ENCODE assay signal across 8 mouse cellular contexts in the genomic region with DNA sequence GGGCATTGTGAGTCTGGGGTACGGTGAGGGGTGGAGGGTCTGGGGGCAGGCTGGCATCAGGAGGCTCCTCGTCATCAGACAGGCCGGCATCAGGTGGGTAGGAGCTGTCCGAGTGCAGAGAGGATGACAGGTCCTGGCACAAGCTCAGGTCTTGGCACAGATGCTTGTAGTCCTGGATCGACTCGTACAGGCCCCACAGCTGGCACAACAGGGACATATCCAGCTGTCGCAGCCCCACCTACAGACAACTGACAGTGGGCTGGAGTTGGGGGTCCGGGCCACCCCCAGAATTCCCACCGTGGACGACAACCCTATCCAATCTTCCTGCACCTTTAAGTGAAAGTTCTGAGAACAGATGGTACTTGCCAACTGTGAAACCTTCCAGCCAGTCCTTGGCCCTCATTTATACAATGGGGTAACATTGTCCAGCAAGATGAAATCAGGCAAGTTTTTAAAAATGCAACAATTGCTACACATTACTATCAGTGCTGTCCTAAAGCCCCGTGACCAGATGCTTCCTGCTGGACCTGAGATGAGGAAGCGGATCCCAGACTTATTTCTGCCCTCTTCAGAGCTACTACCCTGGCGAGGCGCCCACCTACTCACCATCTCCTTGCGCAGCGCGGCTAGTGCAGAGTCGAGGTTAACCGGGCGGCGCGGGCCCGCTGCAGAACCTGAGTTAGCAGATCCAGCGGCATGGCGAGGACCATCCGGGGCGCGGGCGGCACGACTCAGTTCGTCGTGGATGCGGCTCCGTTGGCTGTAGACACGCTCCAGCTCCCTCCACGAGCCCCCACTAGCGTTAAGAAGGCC. TPM values are rescaled to one million over a fixed set of nuclear protein-coding genes. Genes with fewer than 3 reads are reported as not detected.
DNase-seq lines count a peak whose midpoint lies in the region; ATAC-seq and TF ChIP-seq lines count a peak whose summit lies in the region.

No protein-coding gene starts in this region.

- no peak for TF ChIP-seq POLR2A in cerebellum, adult 2 months (IDR thresholded peaks at IDR 0.05; ENCODE audit: borderline replicate concordance, insufficient read depth, low read length)

- peak; percentile 49; the same call in 1 of the 2 replicates for ATAC-seq in neural tube, embryonic 11.5 days (ENCODE audit: insufficient read depth, low FRiP score, low TSS enrichment)
- peak; percentile 13 for ATAC-seq in intestine, embryonic 14.5 days (replicated peaks; ENCODE audit: low FRiP score, low TSS enrichment, low read depth)
- ATAC-seq in inflammation-experienced regulatory T-cells, adult 6 months = no peak

- H3K27ac ChIP-seq in neural tube, embryonic 11.5 days (ENCODE audit: low read depth, low read length) = peak overlapping the region; percentile 93
- peak overlapping the region; percentile 45; the same call in 1 of the 2 replicates for H3K27ac ChIP-seq in cerebellum, adult 2 months (ENCODE audit: insufficient read depth, low read length)
- H3K27ac ChIP-seq in intestine, embryonic 14.5 days (ENCODE audit: low read depth) = peak overlapping the region; percentile 90

- peak overlapping the region; percentile 97 for H3K9ac ChIP-seq in neural tube, embryonic 11.5 days (ENCODE audit: low read length)
- H3K9ac ChIP-seq in intestine, embryonic 14.5 days (ENCODE audit: low read length) = peak overlapping the region; percentile 99

- TF ChIP-seq CTCF in cerebellum, adult 2 months (IDR thresholded peaks at IDR 0.05; ENCODE audit: borderline replicate concordance, insufficient read depth, low read depth, low read length) = no peak

- peak overlapping the region; percentile 86 for H3K4me2 ChIP-seq in neural tube, embryonic 11.5 days (ENCODE audit: low read depth)
- peak overlapping the region; percentile 98 for H3K4me2 ChIP-seq in intestine, embryonic 14.5 days (ENCODE audit: low read length)

- peak; percentile 70 for DNase-seq in neural tube, embryonic 11.5 days (ENCODE audit: low spot score)
- DNase-seq in neural tube, embryonic 10.5 days (ENCODE audit: extremely low spot score, low spot score) = no peak
- peak; percentile 55 to 67 for DNase-seq in cerebellum, adult 2 months
- DNase-seq in gastrocnemius, postnatal 10 days = peak; percentile 85
- DNase-seq in intestine, embryonic 14.5 days (ENCODE audit: low spot score) = peak; percentile 81
- peak; percentile 67 for DNase-seq in liver
- peak; percentile 51 for DNase-seq in naive thymus-derived CD4-positive, alpha-beta T cell, adult 2 months (ENCODE audit: low read depth)

- peaks cover 2% of the 10 kb centered on the region; the same call in 1 of the 2 replicates for H3K36me3 ChIP-seq in neural tube, embryonic 11.5 days (ENCODE audit: control insufficient read depth, insufficient read depth, low read length)
- peaks cover 10% of the 10 kb centered on the region for H3K36me3 ChIP-seq in intestine, embryonic 14.5 days (ENCODE audit: control insufficient read depth, insufficient read depth, low read length)

- WGBS in neural tube, embryonic 11.5 days = 11% methylated on average over 37 of the region's 37 CpGs
- under 1% methylated on average over 37 of the region's 37 CpGs for WGBS in cerebellum, adult 2 months
- 9% methylated on average over 37 of the region's 37 CpGs for WGBS in intestine, embryonic 14.5 days

- no peaks in the 10 kb centered on the region for H3K27me3 ChIP-seq in neural tube, embryonic 11.5 days (ENCODE audit: control insufficient read depth, insufficient read depth, low read length)
- H3K27me3 ChIP-seq in cerebellum, adult 2 months (ENCODE audit: control insufficient read depth, insufficient read depth, low read length) = no peaks in the 10 kb centered on the region
- no peaks in the 10 kb centered on the region for H3K27me3 ChIP-seq in intestine, embryonic 14.5 days (replicated peaks; ENCODE audit: control insufficient read depth, insufficient read depth, low read length)

- peak overlapping the region; percentile 83 for H3K4me3 ChIP-seq in neural tube, embryonic 11.5 days (ENCODE audit: low read depth, low read length)
- H3K4me3 ChIP-seq in cerebellum, adult 2 months (replicated peaks; ENCODE audit: insufficient read depth, low read depth, low read length) = peak overlapping the region; percentile 81
- H3K4me3 ChIP-seq in intestine, embryonic 14.5 days (ENCODE audit: low read depth, low read length) = peak overlapping the region; percentile 92

- H3K4me1 ChIP-seq in neural tube, embryonic 11.5 days (ENCODE audit: control insufficient read depth, insufficient read depth, low read length) = peaks cover 42% of the 10 kb centered on the region
- peaks cover 13% of the 10 kb centered on the region; the same call in 1 of the 2 replicates for H3K4me1 ChIP-seq in cerebellum, adult 2 months (ENCODE audit: control insufficient read depth, insufficient read depth, low read length)
- H3K4me1 ChIP-seq in intestine, embryonic 14.5 days (replicated peaks; ENCODE audit: control insufficient read depth, insufficient read depth, low read length) = peaks cover 57% of the 10 kb centered on the region

- no peaks in the 10 kb centered on the region for H3K9me3 ChIP-seq in neural tube, embryonic 11.5 days (ENCODE audit: control insufficient read depth, low read length)
- no peaks in the 10 kb centered on the region for H3K9me3 ChIP-seq in intestine, embryonic 14.5 days (ENCODE audit: control insufficient read depth, low read length)

RNA-seq across cellular contexts. Expression of gene Fam89b, which starts 0.6 kb away (rescaled TPM):
- polyA plus RNA-seq in neural tube, embryonic 11.5 days (2014; fragmentation: Nextera tagmentation; extraction: Ambion mirVana) = 167 and 184 TPM in 2 replicates
- polyA plus RNA-seq in cerebellum, adult 2 months (2012; rRNA removed) = 65.2 and 65.9 TPM in 2 replicates
- total RNA-seq in gastrocnemius, postnatal 10 days (2021) = 10 to 100 TPM; 43.1 to 44.9 TPM
- polyA plus RNA-seq in intestine, embryonic 14.5 days (2014; fragmentation: Nextera tagmentation; extraction: Ambion mirVana) = 85.8 and 95.7 TPM in 2 replicates
- polyA plus RNA-seq in inflammation-experienced regulatory T-cells, adult 6 months (2017; shearing (Covaris generic)) = 10 to 100 TPM; 13.0 to 57.6 (median 36.1) TPM

RNA-seq across cellular contexts. Expression of gene Ehbp1l1, which starts 2.7 kb away (rescaled TPM):
- polyA plus RNA-seq in neural tube, embryonic 11.5 days (2014; fragmentation: Nextera tagmentation; extraction: Ambion mirVana) = 5.1 and 6.8 TPM in 2 replicates
- polyA plus RNA-seq in cerebellum, adult 2 months (2012; rRNA removed) = 11.7 and 13.1 TPM in 2 replicates
- 100 to 1,000 TPM; 280 to 285 TPM for total RNA-seq in gastrocnemius, postnatal 10 days (2021)
- polyA plus RNA-seq in intestine, embryonic 14.5 days (2014; fragmentation: Nextera tagmentation; extraction: Ambion mirVana) = 29.6 and 33.6 TPM in 2 replicates
- 10 to 100 TPM; 12.5 to 43.4 (median 19.4) TPM for polyA plus RNA-seq in inflammation-experienced regulatory T-cells, adult 6 months (2017; shearing (Covaris generic))

RNA-seq across cellular contexts. Expression of gene Ltbp3, which starts 11.9 kb away (rescaled TPM):
- 5.2 and 9.7 TPM in 2 replicates for polyA plus RNA-seq in neural tube, embryonic 11.5 days (2014; fragmentation: Nextera tagmentation; extraction: Ambion mirVana)
- 165 and 175 TPM in 2 replicates for polyA plus RNA-seq in cerebellum, adult 2 months (2012; rRNA removed)
- 100 to 1,000 TPM in 1 of 2 experiments, 10 to 100 TPM in 1; 88.0 to 113 TPM for total RNA-seq in gastrocnemius, postnatal 10 days (2021)
- polyA plus RNA-seq in intestine, embryonic 14.5 days (2014; fragmentation: Nextera tagmentation; extraction: Ambion mirVana) = 30.1 and 36.0 TPM in 2 replicates
- polyA plus RNA-seq in inflammation-experienced regulatory T-cells, adult 6 months (2017; shearing (Covaris generic)) = under 1 TPM in 1 of 3 experiments, not detected in 2; 0.77 TPM

RNA-seq across cellular contexts. Expression of gene Kcnk7, which starts 24.7 kb away (rescaled TPM):
- not detected in 2 replicates for polyA plus RNA-seq in neural tube, embryonic 11.5 days (2014; fragmentation: Nextera tagmentation; extraction: Ambion mirVana)
- polyA plus RNA-seq in cerebellum, adult 2 months (2012; rRNA removed) = 0.13 and 0.24 TPM in 2 replicates
- not detected for total RNA-seq in gastrocnemius, postnatal 10 days (2021)
- polyA plus RNA-seq in intestine, embryonic 14.5 days (2014; fragmentation: Nextera tagmentation; extraction: Ambion mirVana) = 0.30 and 0.45 TPM in 2 replicates
- 1 to 10 TPM; 1.5 to 5.7 (median 2.6) TPM for polyA plus RNA-seq in inflammation-experienced regulatory T-cells, adult 6 months (2017; shearing (Covaris generic))

RNA-seq across cellular contexts. Expression of gene Pcnx3, which starts 40.1 kb away (rescaled TPM):
- polyA plus RNA-seq in neural tube, embryonic 11.5 days (2014; fragmentation: Nextera tagmentation; extraction: Ambion mirVana) = 26.9 and 27.7 TPM in 2 replicates
- 65.0 and 65.1 TPM in 2 replicates for polyA plus RNA-seq in cerebellum, adult 2 months (2012; rRNA removed)
- 10 to 100 TPM; 19.5 to 32.5 TPM for total RNA-seq in gastrocnemius, postnatal 10 days (2021)
- 27.6 and 30.8 TPM in 2 replicates for polyA plus RNA-seq in intestine, embryonic 14.5 days (2014; fragmentation: Nextera tagmentation; extraction: Ambion mirVana)
- 10 to 100 TPM; 14.8 to 26.0 (median 21.1) TPM for polyA plus RNA-seq in inflammation-experienced regulatory T-cells, adult 6 months (2017; shearing (Covaris generic))
